Mouse (Mus musculus) spleen, postnatal 10 days (tissue): ENCODE data around the gene Clip1.

ENCODE experiments used
- DNase-seq, 2 experiments: peaks; one replicate each; pipeline ENCODE4 v3.0.0; 2021 to 2022; ENCODE audit warnings: low spot score in 2 of 2

Gene Clip1

DNA sequence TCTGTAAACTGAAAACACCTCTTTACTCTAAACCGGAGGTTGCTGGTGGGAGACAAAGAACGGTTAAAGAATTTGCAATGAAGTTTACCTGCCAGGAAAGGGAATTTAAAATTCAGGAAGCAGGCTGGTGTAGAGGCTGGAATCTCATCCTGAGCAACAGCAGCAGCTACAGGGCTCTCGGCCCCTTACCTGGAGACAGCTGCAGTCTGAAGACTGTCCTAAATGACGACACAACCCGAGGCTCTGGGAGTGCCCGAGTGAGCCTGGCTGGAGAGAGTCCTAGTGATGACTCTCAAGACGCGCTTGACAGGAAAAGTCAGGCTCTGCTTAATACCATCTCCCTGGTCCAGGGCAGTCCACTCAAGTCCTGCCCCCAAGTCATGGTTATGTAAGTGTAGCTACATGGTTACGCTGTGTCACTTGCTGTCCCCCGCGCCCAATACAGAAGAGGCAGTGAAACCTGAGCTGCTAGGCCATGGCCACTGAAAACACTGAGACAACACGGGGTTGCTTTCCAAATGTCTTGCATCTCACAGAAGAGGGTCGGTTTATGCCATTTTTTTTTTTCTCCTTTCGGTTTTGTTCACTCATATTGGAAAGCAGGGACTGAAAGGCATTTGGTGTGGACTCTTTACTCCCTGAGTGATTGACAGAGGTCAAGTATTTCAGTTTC lies 13.5 kb downstream of the Clip1 start:
- peak in 1 of 2 experiments; percentile 22 for DNase-seq

DNA sequence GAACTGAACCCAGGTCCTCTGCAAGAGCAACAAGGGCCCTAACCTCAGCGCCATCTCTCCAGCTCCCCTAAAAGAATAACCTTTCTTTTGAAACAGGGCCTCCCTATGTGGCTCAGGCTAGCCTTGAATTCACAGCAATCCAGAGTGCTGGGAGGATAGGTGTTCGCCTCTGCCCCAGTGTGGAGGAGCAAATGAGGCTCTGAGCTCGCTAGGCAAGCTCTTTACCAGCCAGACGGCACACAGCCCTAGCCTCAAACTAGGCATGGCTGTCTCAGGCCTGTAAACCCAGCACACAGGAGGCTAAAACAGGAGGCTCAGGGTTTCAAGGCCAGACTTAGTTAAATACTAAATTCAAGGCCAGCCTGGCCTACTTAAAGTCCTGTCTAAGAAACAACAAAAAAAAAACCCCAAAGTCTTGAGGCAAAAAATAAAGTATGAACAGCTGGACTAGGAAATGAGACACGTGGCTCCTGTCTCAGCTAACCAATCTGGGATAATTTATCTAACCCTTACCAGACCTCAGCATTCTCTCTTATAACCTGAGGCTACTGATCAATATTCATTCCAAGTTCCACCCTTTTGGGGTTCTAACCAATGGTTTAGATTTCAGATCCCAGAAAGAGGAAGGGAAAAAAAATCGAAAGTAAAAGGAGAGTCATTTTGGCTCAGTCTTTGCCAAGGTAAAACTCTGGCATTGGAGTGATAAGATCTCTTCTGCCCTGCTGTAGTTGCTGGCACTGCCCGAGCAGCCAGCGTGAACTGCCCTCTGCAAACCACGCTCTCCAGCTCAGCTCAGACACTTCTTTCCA lies 14.2 kb downstream of the Clip1 start:
- DNase-seq: no peak

DNA sequence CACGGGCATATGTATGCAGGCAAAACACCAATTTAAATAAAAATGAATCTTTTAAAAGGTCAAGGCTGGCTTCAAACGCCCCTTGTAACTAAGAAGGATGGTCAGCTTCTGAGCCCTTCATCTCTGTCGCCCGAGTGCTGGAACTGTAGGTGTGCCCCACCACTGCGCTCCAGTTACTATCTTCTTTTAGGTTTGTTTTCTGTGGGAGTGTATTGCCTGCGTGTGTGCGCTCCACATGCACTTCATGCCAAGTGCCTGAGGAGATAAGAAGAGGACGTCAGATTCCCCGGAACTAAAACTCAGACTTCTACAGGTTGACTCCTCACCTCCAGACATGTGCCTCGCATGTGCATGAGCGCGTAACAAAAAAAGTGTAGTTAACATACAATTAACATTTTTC lies 16.5 kb downstream of the Clip1 start:
- no peak for DNase-seq

DNA sequence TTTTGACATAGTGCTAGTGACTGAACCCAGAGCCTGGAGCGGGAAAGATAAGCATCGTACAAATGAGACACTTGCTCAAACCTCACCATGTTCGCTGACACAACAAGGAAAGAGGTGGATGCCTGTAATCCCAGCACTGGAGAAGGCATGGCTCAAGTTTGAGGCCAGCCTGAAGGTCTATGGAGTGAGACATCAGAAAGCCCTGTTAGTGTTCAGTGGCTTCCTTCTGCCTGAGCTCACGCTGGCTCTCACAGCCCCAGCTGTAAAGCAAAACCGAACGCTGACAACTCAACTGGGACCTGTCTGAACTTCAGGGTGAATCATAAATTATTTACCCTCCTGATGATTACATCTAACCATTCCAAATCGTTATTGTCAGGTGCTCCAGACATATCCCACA lies 18.5 kb downstream of the Clip1 start:
- no peak for DNase-seq

DNA sequence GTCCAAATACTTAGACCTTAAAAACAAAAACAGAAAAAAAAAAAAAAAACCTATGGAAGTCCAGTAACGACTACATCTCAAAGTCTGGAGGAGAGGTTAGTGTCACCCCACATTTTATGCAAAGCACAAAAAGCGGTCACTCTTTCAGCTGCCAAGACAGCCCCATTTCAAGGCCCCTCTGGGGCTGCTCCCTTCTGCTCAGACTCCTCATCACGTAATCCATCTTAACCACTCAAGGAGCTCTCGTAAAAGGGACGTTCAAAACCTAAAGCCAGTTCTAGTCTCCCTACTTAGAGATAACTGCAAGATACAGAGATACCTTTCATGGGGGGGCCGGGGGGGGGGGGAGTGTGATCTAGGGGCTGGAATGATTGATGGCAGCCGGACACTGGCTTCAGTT lies 20.1 kb downstream of the Clip1 start:
- no peak for DNase-seq

DNA sequence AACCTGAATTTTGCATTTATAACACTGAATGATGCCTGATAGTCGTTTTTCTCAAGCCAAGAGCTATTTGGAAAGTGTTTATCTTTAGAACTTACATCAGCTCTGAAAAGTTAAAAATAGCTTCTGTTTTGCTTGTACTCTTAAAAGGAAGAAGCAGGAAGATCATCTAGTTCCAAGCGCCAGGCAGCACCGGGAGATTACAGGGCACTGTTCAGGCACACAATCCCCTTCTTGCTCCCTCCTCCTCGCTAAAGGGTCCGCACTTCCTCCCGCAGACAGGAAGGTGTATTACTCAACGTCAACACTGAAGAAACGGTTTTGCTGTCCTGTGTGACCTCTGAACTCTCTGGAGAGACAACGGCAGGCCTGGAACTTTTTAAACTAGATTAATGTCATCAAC lies 22.4 kb downstream of the Clip1 start:
- no peak for DNase-seq

DNA sequence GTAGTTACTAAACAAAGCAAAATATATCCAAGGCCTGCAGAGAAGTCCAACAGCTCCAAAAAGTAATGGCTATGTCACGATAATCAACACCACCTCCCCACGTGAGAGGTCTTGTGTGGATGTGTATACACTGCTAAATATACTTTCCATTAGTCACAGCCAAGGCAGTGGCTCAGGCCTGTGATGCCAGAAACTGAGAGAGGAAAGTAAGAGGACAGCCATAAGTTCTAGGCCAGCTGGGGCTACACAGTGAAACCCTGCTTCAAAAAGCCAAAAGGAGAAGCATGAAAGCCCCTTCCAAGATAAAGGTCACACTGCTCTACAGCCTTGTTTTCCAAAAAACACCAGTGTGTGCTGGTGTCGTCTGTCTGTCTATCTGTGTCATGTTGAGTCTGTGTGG lies 22.8 kb downstream of the Clip1 start:
- no peak for DNase-seq

DNA sequence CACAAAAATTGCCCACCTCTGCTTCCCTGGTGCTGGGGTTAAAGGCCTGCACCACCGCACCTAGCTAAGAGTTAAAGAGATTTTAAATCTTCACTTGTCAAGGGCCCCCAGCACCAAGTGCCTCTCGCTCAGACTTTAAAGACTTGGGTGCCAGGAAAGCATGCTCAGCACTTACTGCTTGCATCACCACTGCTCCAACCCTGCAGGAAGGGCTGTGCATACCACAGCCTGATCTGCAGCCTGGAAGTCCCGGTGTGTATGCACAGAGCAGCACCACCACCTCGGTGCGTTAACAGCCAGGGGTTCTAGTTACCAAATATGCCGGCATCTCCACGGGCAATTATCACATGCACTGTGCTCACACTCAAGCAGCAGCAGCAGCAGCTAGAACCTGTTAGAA lies 26.8 kb downstream of the Clip1 start:
- no peak for DNase-seq

DNA sequence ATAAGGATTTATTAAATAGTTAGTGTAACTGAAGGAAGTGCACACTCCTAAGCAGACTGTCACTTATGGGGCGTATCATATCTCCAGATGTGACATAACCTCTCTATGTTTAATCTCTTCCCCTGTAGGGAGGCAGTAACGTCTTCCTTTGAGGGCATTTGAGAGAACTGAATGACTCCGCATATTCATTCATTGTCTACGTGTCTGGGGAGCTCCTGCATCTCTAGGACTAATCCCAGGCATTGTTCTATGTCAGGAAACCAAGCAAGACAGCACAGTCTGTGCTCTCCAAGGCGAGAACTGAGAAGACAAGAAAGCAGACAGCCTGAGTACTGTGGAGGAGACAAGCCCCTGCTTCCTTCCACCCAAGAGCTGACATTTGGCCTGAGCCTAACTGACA lies 29.5 kb downstream of the Clip1 start:
- DNase-seq: no peak

DNA sequence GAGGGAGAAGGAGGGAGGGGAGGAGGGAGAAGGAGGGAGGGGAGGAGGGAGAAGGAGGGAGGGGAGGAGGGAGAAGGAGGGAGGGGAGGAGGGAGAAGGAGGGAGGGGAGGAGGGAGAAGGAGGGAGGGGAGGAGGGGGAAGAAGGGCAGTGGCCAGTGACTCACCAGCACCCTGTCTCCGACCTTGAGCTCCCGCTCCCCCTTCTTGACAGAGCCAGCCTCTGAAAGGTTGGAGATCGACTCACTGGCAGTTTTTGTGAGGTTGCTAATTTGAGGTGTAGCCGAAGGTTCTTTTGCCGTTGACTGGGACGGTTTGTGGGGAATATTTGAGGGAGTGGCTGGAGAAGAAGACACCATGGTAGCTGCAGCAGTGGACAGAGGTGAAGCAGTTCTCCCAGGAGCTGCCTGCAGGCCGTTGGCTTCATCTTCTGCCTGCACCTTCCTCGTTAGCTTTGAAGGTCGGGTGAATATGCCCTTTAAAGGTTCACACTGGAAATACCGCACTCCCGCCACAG lies 31.1 kb downstream of the Clip1 start:
- DNase-seq: no peak

DNA sequence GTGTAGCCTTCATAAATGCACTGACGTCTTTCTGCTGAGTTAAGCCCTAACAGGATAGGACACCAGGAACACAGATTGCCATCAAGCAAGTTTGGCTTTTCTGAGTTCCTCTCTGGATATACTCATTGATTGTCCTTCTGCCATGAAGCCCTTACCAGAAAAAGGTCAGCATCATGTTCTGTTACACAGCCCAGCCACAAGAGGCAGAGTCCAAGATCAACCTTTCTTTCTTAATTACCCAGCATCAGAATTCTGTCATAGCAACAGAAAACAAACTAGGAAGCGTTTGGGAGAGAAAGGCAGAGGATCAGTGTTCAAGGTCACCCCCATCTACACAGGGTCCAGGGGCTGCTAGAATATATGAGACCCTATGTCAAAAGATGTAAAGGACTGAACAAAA lies 33.6 kb downstream of the Clip1 start:
- DNase-seq: no peak

DNA sequence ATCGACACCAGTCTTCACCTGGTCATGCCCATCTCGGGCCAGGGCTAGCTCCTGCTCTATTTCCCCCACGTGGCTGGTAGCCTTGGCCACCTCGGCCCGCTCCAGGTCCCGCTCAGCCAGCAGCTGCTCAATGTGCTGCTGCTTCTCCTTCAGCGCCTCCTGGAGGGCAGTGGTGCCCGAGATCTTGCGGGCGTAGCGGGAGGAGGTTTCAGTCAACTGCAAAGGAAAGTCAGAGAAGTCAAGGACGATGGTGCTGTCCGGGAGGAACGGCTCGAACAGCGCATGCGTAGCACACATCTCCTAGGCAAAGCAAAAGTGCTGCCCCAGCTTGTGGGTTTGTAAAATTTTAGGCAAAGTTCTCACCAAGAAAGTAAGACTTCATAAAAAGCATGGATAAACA lies 42.0 kb downstream of the Clip1 start:
- no peak for DNase-seq

DNA sequence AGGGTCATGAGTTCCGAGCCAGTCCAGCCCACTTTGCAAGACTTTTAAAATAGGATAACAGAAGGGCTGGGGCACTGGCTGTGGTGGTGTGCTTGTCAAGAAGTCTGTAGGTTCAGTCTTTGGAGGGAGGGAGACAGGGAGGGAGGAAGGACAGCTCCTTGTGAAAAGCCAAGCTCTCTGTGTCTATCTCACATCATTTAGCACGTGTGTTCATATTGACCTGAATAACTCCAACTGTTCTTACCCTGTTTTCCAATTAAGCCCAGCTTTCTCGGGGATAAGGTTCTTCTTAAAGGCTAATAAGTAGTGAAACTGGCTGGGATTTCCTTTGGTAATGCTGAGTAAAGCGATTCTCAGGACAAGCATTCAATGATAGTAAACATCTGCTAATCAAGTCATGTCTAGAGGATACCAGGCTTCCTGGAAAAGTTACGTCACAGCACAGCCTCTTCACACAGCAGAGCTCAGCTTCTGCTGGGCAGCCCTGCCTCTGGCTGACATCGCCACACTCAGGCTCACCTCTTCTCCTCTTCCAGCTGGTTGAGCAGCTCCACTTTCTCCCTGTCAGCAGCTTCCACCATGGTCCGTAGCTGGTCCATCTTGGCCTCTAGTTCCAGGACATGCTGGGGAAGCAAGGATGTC lies 43.0 kb downstream of the Clip1 start:
- no peak for DNase-seq

DNA sequence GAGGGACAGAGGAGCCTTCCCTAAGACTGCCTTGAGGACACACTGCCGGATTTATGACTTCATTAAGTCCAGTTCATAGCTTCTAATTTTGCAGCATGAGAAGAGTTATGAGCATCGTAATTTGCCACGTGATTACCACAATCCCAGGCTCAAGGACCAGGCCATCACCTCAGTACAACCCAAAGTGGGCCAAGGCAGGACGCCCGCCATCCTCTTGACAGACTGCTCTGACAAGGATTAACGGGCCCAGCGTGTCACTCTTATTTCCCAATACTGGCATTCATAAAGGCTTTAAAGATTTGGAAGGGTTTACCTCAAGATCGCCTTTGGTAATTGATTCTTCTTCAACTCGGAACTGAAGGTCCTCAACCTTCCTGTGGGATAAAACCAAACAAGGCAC lies 44.2 kb downstream of the Clip1 start:
- no peak for DNase-seq

DNA sequence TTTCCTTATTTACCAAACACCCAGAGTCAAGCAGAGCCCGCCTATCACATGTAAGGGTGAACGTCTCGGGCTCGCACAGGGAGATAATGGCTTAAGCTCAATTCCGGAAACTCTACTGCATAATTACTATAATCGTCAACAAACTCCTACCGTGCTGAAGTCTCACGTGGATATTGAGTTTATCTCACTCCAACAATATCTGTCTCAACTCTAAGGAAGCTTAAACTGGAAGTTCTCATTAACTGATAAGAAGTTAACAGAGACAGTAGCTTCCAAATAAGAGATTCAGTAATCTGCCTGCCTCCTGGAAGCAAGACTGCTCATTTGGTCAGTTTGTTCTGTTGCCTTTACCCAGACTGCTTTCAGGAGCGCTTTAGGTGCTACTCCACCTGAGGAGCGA lies 53.2 kb downstream of the Clip1 start:
- DNase-seq: no peak

DNA sequence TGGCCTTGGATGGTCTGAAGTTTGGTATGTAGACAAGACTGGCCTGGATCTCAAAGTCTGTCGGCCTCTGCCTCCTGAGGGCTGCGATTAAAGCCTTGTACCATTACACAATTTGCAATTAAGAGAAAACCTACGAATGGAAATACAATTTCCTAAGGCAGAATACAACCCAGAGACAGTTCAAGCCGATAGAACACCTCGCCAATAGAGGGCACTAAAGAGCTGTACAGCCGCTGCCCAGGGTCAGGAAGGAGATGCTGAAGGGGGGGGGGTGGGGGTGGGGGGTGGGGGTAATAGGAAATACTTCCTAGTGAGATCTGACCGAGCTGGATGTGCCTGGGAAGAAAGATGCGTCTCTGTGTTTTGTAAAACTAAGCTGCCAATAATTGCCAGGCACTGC lies 57.8 kb downstream of the Clip1 start:
- DNase-seq: peak in 1 of 2 experiments; percentile 63

DNA sequence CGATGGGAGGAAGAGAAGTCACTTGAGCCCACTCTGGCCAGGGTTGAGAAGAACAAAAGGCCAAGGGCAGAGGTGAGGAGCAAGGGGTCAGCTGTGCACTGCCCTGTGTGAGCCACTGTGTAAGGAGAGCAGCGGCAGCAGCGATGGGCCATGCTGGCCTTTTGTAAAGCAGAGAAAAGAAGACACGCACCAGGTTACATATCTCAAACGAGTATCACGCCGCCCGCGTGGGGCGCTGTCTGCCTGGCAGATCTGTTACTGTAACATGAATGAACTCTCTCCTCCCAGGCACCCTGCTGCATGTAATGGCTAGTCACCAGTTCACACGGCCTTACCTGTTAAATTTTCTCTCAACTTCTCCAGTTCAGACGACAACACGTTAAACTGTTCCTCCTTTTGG lies 62.0 kb downstream of the Clip1 start:
- no peak for DNase-seq

DNA sequence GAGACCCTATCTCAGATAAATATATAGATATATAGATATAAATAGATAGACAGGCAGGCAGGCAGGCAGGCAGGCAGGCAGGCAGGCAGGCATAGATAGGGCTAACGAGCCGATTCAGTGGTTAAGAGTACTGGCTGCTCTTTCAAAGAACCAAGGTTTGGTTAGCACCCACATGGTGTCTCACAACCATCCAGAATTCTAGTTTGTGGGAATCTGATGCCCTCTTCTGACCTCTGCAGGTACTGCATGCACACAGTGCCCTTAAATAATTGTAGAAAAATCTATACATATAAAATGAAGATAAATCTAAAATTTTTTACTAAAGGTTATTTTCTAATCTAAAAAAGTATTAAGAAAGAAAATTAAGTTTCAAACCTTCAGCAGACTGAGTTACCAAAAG lies 65.9 kb downstream of the Clip1 start:
- DNase-seq: peak; percentile 21 to 57

DNA sequence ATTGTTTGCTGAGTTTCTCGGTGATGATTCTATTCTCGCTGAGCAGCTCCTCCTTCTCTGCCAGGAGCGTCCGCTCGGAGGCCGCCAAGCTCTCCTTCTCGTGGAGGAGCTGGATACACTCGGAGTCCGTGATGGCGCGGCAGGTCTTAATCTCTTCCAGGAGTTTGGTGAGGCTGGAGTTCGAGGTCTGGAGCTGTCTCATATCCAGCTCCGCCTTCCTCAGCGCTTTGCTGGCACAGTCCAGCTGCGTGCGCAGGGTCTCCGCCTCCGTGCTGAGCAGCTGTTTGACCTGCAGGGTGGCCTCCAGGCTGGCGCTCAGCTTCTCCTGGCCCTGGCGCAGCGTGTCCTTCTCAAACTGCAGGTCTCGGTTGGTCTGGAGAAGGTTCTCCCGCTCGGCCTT lies 70.2 kb downstream of the Clip1 start:
- DNase-seq: no peak

DNA sequence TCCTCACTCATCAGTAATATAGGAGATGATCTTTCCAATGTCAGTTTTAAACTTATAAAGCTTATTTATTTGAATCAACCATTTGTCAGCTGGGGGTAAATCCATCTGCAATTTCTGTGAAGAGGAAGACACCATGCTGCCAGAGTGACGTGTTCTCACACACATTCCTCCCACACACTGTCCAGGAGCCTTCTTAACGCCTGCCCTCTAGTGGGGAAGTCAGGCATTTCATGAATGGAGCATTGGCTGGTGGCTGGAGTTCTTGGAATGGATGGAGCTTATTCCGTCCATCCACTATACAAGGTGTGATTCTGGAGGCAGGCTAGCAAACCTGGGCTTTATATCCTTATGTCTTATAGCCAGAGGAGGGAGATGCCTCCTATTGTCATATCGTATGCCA lies 74.6 kb downstream of the Clip1 start:
- peak; percentile 38 to 75 for DNase-seq

DNA sequence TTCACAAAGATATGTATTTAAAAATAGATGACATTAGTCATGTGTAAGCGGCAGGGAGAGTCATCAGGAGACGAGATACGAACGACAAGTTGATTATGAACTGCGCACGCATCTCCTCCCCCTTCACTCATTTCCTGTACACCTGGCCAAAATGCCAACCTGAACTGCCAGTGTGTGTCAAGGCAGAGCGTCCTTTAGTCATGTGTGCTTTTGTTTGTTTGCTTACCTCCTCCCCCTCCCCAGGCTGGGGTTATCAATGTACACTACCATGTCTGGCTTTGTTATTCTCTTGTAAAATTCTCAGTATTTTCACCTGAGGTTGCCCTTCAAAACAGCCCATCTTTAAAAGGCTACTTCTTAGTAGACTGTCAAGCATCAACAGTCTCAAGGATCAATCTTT lies 75.0 kb downstream of the Clip1 start:
- no peak for DNase-seq

DNA sequence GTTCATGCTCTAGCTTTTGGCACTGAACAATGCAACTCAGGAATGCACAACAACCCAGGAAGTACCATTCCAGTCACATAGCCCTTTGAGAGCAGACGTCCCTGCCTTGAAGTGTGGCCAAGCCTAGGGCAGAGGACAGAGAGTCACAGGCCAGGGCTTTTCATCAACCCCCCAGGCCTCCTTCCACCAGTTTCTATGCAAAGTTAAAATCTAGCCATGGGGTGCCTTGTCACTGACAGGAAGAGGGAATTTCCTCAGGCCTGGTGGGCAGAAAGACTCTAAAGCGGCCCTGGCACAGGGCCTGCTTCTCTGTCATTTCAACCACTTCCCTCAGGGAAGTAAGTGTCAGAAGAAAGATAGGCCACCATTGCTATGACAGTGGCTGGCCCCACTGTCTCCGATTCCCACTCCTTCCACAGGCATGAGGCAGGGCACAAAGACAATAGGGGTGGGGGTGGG lies 77.2 kb downstream of the Clip1 start:
- DNase-seq: no peak

DNA sequence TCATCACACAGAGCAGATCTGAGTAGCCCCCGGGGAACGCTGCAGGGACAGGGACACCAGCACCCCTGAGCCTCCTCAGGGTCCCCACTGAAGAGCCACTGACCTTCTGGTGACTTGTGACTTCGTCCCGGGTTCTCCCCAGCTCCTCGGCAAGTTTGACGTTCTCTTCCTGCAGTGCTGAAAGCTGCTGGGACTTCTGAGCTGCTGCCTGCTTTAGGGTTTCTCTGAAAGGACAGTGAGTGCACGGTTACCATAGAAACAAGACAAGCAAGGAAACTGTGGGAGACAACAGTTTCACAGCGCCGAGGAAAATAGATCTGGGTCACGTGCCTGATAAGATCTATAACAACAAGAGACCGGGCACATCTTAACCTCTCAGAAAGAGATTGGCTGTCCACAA lies 80.9 kb downstream of the Clip1 start:
- no peak for DNase-seq
